Mouse (Mus musculus) stomach, postnatal 0 days (tissue): ENCODE measurements at regions not wholly inside any gene's neighbourhood (a gene's known extent, or its start where the extent isn't known, plus 50 kb on each side); places are given as distances from the start of the nearest gene placed in this dataset.

ENCODE experiments used
- CTCF ChIP-seq: IDR thresholded peaks from 2 replicates; pipeline ENCODE4 v1.5.1; 2016; ENCODE audit warnings: antibody characterized with exemption, low read depth, mild to moderate bottlenecking, moderate library complexity
- EP300 ChIP-seq: optimal IDR thresholded peaks from 2 replicates; pipeline ENCODE3; 2016; ENCODE audit warnings: antibody characterized with exemption

GRCm38 (mm10) chr7:82949372-82949771 is 82.2 kb downstream of the Mex3b start:
- no peak for TF ChIP-seq CTCF
- TF ChIP-seq EP300 = no peak
